Mouse (Mus musculus) midbrain, embryonic 13.5 days (tissue): ENCODE data around the gene C1qbp. TPM values are rescaled to one million over a fixed set of nuclear protein-coding genes. Genes with fewer than 3 reads are reported as not detected.

Experiments used
- ATAC-seq: fragments of 200-750 bp; cut with Nextera tagmentation; 2 replicates; pipeline ENCODE4 v1.8.0; 2017; ENCODE audit warnings: mild to moderate bottlenecking, moderate TSS enrichment, moderate library complexity
- H3K27ac ChIP-seq: fragments of 300-500 bp; sonication (generic); 2 replicates; pipeline ENCODE4 v1.5.1; 2015; ENCODE audit warnings: inconsistent platforms, mild to moderate bottlenecking, moderate library complexity
- H3K27me3 ChIP-seq: fragments of 300-500 bp; sonication (generic); 2 replicates; pipeline ENCODE4 v1.6.1; 2015; ENCODE audit warnings: mild to moderate bottlenecking, inconsistent platforms
- H3K36me3 ChIP-seq: fragments of 300-500 bp; sonication (generic); 2 replicates; pipeline ENCODE4 v1.6.1; 2015; ENCODE audit warnings: mild to moderate bottlenecking, inconsistent platforms
- H3K4me1 ChIP-seq: fragments of 300-500 bp; sonication (generic); replicated peaks from 2 replicates; pipeline ENCODE4 v1.6.1; 2015; ENCODE audit warnings: inconsistent platforms
- H3K4me2 ChIP-seq: fragments of 300-500 bp; sonication (generic); replicated peaks from 2 replicates; pipeline ENCODE4 v1.6.1; 2015; ENCODE audit warnings: moderate library complexity, mild to moderate bottlenecking, inconsistent platforms
- H3K4me3 ChIP-seq: fragments of 300-500 bp; sonication (generic); replicated peaks from 2 replicates; pipeline ENCODE4 v1.5.1; 2015; ENCODE audit warnings: mild to moderate bottlenecking, inconsistent platforms
- H3K9ac ChIP-seq: fragments of 300-500 bp; sonication (generic); replicated peaks from 2 replicates; pipeline ENCODE4 v1.6.1; 2015; ENCODE audit warnings: mild to moderate bottlenecking, inconsistent platforms
- H3K9me3 ChIP-seq: fragments of 300-500 bp; sonication (generic); 2 replicates; pipeline ENCODE4 v1.6.1; 2016; ENCODE audit warnings: mild to moderate bottlenecking, inconsistent platforms
- WGBS: fragments of 180-500 bp; shearing (Covaris S2); methylation state at CpG from one replicate; pipeline ENCODE4 v1.1.7; 2015; 5-methylcytosine and 5-hydroxymethylcytosine counted together
- polyA plus RNA-seq: library from polyadenylated mRNA; unstranded; fragments of >200 nt; fragmentation: Nextera tagmentation; extraction: Ambion mirVana; gene quantifications from 2 replicates; pipeline ENCODE4 v1.2.1, GENCODE M21; 2015

Gene C1qbp
- polyA plus RNA-seq, 1 experiment from 2014 or later: 192 TPM

DNA sequence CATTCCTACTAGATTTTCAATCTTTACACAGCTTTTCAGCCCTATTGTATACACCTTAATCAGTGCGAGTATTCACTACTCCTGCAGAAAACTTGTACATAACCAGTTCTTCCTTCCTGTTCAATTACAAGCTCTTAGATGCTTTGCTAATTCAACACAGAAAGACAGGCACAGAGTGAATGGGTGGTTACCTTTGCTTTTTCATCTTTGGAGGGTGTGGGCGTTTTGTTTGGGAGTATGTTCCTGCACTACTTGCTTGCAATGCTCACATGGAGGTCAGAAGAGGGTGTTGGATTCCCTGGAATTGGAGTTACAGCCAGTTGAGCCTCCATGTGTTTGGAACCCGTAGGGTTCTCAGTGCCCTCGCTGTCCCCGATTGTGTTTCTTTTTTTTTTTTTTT, 22.2 kb upstream of the C1qbp start:
- H3K4me3 ChIP-seq: peak overlapping the region; percentile 94
- 65% methylated on average over 5 of the region's 5 CpGs for WGBS
- no peaks in the 10 kb centered on the region for H3K9me3 ChIP-seq
- H3K36me3 ChIP-seq: peaks cover 19% of the 10 kb centered on the region
- H3K4me1 ChIP-seq: peaks cover 25% of the 10 kb centered on the region
- peak overlapping the region; percentile 43 for H3K4me2 ChIP-seq
- no peaks in the 10 kb centered on the region for H3K27me3 ChIP-seq
- no peak for ATAC-seq
- H3K27ac ChIP-seq: no peak overlapping the region
- H3K9ac ChIP-seq: peak overlapping the region; percentile 51; the same call in 1 of the 2 replicates

DNA sequence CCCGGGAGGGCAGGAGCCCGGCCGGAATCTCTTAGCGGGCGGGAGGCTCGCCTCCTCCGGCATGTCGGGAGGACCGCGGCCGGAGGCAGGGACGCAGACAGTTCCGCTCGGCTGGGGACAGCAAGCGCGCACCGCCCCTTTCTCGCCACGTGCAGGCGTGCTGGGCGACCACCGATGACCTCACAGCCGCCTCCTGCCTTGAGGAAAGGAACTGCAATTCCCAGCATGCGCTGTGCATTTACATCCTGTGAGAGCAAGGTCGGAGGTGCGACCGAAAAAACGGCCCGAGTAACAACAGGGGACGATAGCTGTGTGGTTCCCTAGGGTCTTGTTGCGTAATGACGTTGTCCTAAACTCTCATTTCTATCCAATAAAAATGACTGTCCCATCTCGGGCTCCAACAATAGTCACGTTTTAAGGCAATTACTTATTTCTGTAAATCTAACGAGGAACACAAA, 21.5 kb upstream of the C1qbp start, which contains the start of gene Dhx33:
Gene Dhx33 (minus strand): TSS at position 122 of the 458 bp plus-strand sequence.
- H3K4me3 ChIP-seq: peak within 1 kb of the TSS; percentile 94
- H3K4me2 ChIP-seq: peak within 1 kb of the TSS; percentile 86
- WGBS: under 1% methylated on average over 35 of the region's 35 CpGs
- peaks cover 25% of the 10 kb centered on the region for H3K4me1 ChIP-seq
- peak within 1 kb of the TSS; percentile 81 for H3K9ac ChIP-seq
- peak within 1 kb of the TSS; percentile 82 for H3K27ac ChIP-seq
- no peaks in the 10 kb centered on the region for H3K9me3 ChIP-seq
- peak; percentile 99 for ATAC-seq
- no peaks in the 10 kb centered on the region for H3K27me3 ChIP-seq
- peaks cover 19% of the 10 kb centered on the region for H3K36me3 ChIP-seq

DNA sequence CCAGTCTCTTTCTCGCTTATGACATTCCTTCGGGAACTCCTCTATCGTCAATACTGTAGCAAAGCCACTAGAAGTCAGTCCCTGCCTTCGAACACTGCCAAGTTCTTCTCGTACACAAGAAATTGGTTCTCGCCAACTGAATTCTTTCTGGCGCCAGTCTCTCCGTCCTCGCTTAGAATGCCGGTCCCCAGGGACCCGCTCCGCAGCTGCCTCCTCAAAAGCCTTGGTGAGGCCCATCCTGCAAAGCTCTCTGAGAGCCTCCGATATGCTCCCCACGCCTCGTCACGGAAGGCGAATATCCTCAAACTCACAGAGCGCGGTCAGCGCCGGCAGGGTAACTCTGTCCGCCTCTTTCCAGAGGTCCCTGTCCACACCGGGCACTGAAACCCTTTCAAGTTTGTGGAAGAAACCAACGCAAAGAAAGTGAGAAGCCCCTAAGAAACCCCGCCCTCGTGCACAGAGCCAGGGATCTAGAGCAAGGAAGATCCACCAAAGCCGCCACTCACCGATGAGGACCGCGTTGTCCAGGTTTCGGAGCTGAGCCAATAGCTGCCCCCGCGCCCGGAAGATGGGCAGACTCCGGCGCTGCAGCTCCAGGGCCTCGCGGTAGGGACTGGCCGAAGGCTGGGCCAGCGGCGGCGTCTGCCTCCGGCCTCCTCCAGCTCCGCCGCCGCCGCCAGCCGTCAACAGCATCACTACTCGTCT, 20.9 kb upstream of the C1qbp start:
- H3K9ac ChIP-seq: peak overlapping the region; percentile 81
- peaks cover 25% of the 10 kb centered on the region for H3K4me1 ChIP-seq
- WGBS: under 1% methylated on average over 49 of the region's 49 CpGs
- H3K9me3 ChIP-seq: no peaks in the 10 kb centered on the region
- no peaks in the 10 kb centered on the region for H3K27me3 ChIP-seq
- H3K4me3 ChIP-seq: peak overlapping the region; percentile 94
- ATAC-seq: peak; percentile 92
- H3K27ac ChIP-seq: peak overlapping the region; percentile 82
- H3K36me3 ChIP-seq: peaks cover 19% of the 10 kb centered on the region
- H3K4me2 ChIP-seq: peak overlapping the region; percentile 86

GRCm38 (mm10) chr11:71001167-71001566, 18.3 kb upstream of the C1qbp start:
- 86% methylated on average over 4 of the region's 4 CpGs for WGBS
- Histone ChIP-seq H3K36me3 (peaks cover 34% of the 10 kb centered on the region), H3K27me3 (no peaks in the 10 kb centered on the region), H3K27ac (no peak overlapping the region), H3K9me3 (no peaks in the 10 kb centered on the region), H3K4me3 (no peak overlapping the region), H3K4me2 (no peak overlapping the region), H3K4me1 (peaks cover 25% of the 10 kb centered on the region), H3K9ac (no peak overlapping the region)
- ATAC-seq: no peak

DNA sequence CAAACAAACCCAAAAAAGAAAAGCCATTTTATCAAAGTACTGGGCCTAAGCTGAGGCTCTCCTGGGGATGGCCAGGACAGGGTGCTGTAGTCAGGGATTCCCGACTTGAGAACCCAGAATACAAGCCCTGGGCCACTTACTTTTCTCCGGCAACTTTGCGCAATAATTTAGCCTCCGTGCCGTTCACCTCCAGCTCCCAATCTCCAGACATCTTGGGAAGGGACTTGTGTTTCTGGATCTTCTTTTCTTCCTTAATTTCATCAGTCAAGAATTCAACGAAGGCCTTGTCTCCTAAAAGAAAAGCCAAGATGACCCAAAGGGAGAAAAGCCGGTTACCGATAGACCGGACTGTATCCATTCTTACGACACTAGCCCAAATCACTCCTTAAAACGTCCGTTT, 796 bp downstream of the C1qbp start:
- Histone ChIP-seq H3K4me2 (peak overlapping the region; percentile 83), H3K36me3 (peaks cover 63% of the 10 kb centered on the region), H3K4me3 (peak overlapping the region; percentile 97), H3K4me1 (peaks cover 13% of the 10 kb centered on the region), H3K9ac (peak overlapping the region; percentile 94), H3K9me3 (no peaks in the 10 kb centered on the region), H3K27me3 (no peaks in the 10 kb centered on the region), H3K27ac (no peak overlapping the region)
- WGBS: 11% methylated on average over 12 of the region's 12 CpGs
- ATAC-seq: no peak

GRCm38 (mm10) chr11:70980751-70981510, 1.9 kb downstream of the C1qbp start:
- Histone ChIP-seq H3K36me3 (peaks cover 62% of the 10 kb centered on the region), H3K4me1 (peaks cover 13% of the 10 kb centered on the region), H3K9me3 (no peaks in the 10 kb centered on the region), H3K9ac (no peak overlapping the region; the same call in 1 of the 2 replicates), H3K4me2 (peak overlapping the region; percentile 83; the same call in 1 of the 2 replicates), H3K27me3 (no peaks in the 10 kb centered on the region), H3K27ac (no peak overlapping the region), H3K4me3 (no peak overlapping the region)
- WGBS: 95% methylated on average over 14 of the region's 14 CpGs
- no peak for ATAC-seq

GRCm38 (mm10) chr11:70980232-70980631, 2.6 kb downstream of the C1qbp start:
- no peaks in the 10 kb centered on the region for H3K9me3 ChIP-seq
- no peak overlapping the region for H3K4me3 ChIP-seq
- H3K27me3 ChIP-seq: no peaks in the 10 kb centered on the region
- no peak for ATAC-seq
- no peak overlapping the region for H3K9ac ChIP-seq
- H3K4me1 ChIP-seq: peaks cover 13% of the 10 kb centered on the region
- peaks cover 61% of the 10 kb centered on the region for H3K36me3 ChIP-seq
- H3K27ac ChIP-seq: no peak overlapping the region
- 88% methylated on average over 6 of the region's 6 CpGs for WGBS
- no peak overlapping the region for H3K4me2 ChIP-seq

DNA sequence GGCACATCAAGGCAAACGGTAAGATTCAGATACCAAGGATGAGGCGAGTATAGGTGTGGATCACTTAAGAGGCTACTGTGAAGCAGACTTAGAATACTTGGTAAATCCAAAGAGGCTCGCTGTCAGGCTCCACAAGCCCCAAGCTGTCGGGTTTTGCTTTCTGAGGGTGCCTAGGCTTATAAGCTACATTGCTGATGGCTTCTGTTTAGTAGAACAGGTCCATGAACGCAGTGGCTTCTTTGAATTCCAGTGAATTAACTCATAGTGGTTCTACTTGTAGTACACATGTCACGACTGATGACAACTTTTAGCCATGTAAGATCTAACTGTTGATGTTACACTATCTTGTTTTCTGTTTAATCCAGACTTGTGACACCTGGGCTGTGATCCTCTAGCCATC, 5.5 kb downstream of the C1qbp start:
- Histone ChIP-seq H3K4me2 (no peak overlapping the region), H3K27ac (no peak overlapping the region), H3K9me3 (no peaks in the 10 kb centered on the region), H3K36me3 (peaks cover 78% of the 10 kb centered on the region), H3K9ac (no peak overlapping the region), H3K4me3 (no peak overlapping the region), H3K27me3 (no peaks in the 10 kb centered on the region), H3K4me1 (peaks cover 13% of the 10 kb centered on the region)
- 89% methylated on average over 6 of the region's 6 CpGs for WGBS
- ATAC-seq: no peak

- no peaks in the 10 kb centered on the region for H3K27me3 ChIP-seq
- no peak overlapping the region for H3K4me2 ChIP-seq
- H3K9ac ChIP-seq: no peak overlapping the region
- H3K36me3 ChIP-seq: peaks cover 72% of the 10 kb centered on the region
- ATAC-seq: no peak
- WGBS: 81% methylated on average over 2 of the region's 2 CpGs
- H3K27ac ChIP-seq: no peak overlapping the region
- peaks cover 7% of the 10 kb centered on the region for H3K4me1 ChIP-seq
- H3K4me3 ChIP-seq: no peak overlapping the region
- H3K9me3 ChIP-seq: no peaks in the 10 kb centered on the region
Observed at GRCm38 (mm10) chr11:70975193-70975592, 7.6 kb downstream of the C1qbp start.

GRCm38 (mm10) chr11:70973947-70974346, 8.9 kb downstream of the C1qbp start:
- Histone ChIP-seq H3K27me3 (no peaks in the 10 kb centered on the region), H3K4me2 (no peak overlapping the region), H3K4me3 (no peak overlapping the region), H3K36me3 (peaks cover 59% of the 10 kb centered on the region), H3K4me1 (peaks cover 10% of the 10 kb centered on the region), H3K27ac (no peak overlapping the region), H3K9ac (no peak overlapping the region), H3K9me3 (no peaks in the 10 kb centered on the region)
- WGBS: 75% methylated on average over 4 of the region's 4 CpGs
- ATAC-seq: no peak

DNA sequence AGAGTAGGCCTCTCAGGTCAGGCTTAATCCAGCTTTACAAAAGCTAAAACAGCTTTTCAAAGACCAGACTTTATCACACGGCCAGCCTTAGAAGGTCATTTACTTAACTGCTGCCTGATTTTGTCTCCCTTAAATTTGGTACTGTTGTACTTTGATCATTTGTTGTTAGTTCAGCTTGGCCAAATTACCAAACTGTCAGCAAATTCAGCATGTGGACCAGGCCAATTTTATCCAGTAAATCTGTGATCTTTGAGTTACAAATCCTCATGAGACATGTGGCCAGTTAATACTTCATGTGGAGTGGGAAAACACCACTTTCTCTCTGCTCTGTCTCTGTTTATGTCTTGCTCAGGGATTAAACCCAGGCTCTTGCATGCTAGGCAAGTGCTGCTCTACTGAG, 10.2 kb downstream of the C1qbp start:
- H3K27me3 ChIP-seq: no peaks in the 10 kb centered on the region
- no peak overlapping the region for H3K9ac ChIP-seq
- no peak for ATAC-seq
- H3K27ac ChIP-seq: no peak overlapping the region
- H3K4me3 ChIP-seq: no peak overlapping the region
- peaks cover 45% of the 10 kb centered on the region for H3K36me3 ChIP-seq
- WGBS: 57% methylated on average over 1 of the region's 1 CpGs
- H3K4me1 ChIP-seq: peaks cover 22% of the 10 kb centered on the region
- no peak overlapping the region for H3K4me2 ChIP-seq
- H3K9me3 ChIP-seq: no peaks in the 10 kb centered on the region
